Mouse (Mus musculus) myocyte (in vitro differentiated cells): ENCODE results near the gene Adap1.

Experiments used
- E2F4 ChIP-seq: IDR thresholded peaks from one replicate; pipeline ENCODE4 v1.6.1; 2011; ENCODE audit warnings: mild to moderate bottlenecking, control low read depth, moderate library complexity; ENCODE audit not compliant: insufficient read depth
- MAX ChIP-seq: IDR thresholded peaks from one replicate; pipeline ENCODE4 v1.6.1; 2011; ENCODE audit warnings: low read depth, mild to moderate bottlenecking, control low read depth
- MYOD1 ChIP-seq, 3 experiments: IDR thresholded peaks; one replicate each; pipeline ENCODE4 v1.6.1; 2011; ENCODE audit warnings: control low read depth in 2 of 3, low read depth in 2 of 3, mild to moderate bottlenecking in 2 of 3, moderate library complexity in 1 of 3; ENCODE audit not compliant: insufficient read length in 2 of 3, control insufficient read depth in 1 of 3
- MYOG ChIP-seq, 3 experiments: IDR thresholded peaks; one replicate each; pipeline ENCODE4 v1.6.1; 2011; ENCODE audit warnings: control low read depth in 2 of 3, low read depth in 2 of 3, mild to moderate bottlenecking in 2 of 3; ENCODE audit not compliant: insufficient read length in 2 of 3, control insufficient read depth in 1 of 3, insufficient read depth in 1 of 3
- POLR2A ChIP-seq: IDR thresholded peaks from one replicate; pipeline ENCODE4 v1.6.1; 2011; ENCODE audit warnings: low read depth, mild to moderate bottlenecking, control low read depth, moderate library complexity; ENCODE audit not compliant: insufficient read length
- POLR2AphosphoS2 ChIP-seq: IDR thresholded peaks from one replicate; pipeline ENCODE4 v1.6.1; 2011; ENCODE audit warnings: low read depth, control low read depth; ENCODE audit not compliant: insufficient read length
- SRF ChIP-seq: IDR thresholded peaks from one replicate; pipeline ENCODE4 v1.6.1; 2011; ENCODE audit warnings: low read depth; ENCODE audit not compliant: control insufficient read depth, insufficient read length
- TCF12 ChIP-seq: IDR thresholded peaks from one replicate; pipeline ENCODE4 v1.6.1; 2011; ENCODE audit warnings: mild to moderate bottlenecking, control low read depth; ENCODE audit not compliant: poor library complexity, insufficient read depth, severe bottlenecking
- TCF3 ChIP-seq: IDR thresholded peaks from one replicate; pipeline ENCODE4 v1.6.1; 2011; ENCODE audit warnings: low read depth, control low read depth; ENCODE audit not compliant: insufficient read length
- USF1 ChIP-seq: IDR thresholded peaks from one replicate; pipeline ENCODE4 v1.6.1; 2011; ENCODE audit warnings: low read depth, mild to moderate bottlenecking, control low read depth, moderate library complexity

GRCm38 (mm10) chr5:139297745-139298144 is 27.7 kb downstream of the Adap1 start:
- TF ChIP-seq POLR2A = no peak
- TF ChIP-seq MYOG (IDR thresholded peaks at IDR 0.05; ENCODE audit: control insufficient read depth in 1 of 3, insufficient read depth in 1 of 3, insufficient read length in 2 of 3, low read depth in 2 of 3) = no peak
- no peak for TF ChIP-seq MAX
- TF ChIP-seq USF1 = no peak
- no peak for TF ChIP-seq E2F4
- TF ChIP-seq POLR2AphosphoS2 = no peak
- TF ChIP-seq TCF12 = no peak
- no peak for TF ChIP-seq MYOD1 (IDR thresholded peaks at IDR 0.05; ENCODE audit: control insufficient read depth in 1 of 3, insufficient read length in 2 of 3, low read depth in 2 of 3)
- no peak for TF ChIP-seq SRF
- no peak for TF ChIP-seq TCF3
